Mouse (Mus musculus) ovary, postnatal 10 days (tissue): ENCODE data around the gene Noc3l.
A peak's percentile ranks its signal among the peaks of the same experiment; 100 is the strongest.

Experiments used
- DNase-seq: peaks from one replicate; pipeline ENCODE4 v3.0.0; 2022; ENCODE audit warnings: low spot score

Gene Noc3l

GRCm38 (mm10) chr19:38818766-38819426, at the start of gene Noc3l:
Gene Noc3l (minus strand): TSS chr19:38819237.
- DNase-seq = peak; percentile 94

DNA sequence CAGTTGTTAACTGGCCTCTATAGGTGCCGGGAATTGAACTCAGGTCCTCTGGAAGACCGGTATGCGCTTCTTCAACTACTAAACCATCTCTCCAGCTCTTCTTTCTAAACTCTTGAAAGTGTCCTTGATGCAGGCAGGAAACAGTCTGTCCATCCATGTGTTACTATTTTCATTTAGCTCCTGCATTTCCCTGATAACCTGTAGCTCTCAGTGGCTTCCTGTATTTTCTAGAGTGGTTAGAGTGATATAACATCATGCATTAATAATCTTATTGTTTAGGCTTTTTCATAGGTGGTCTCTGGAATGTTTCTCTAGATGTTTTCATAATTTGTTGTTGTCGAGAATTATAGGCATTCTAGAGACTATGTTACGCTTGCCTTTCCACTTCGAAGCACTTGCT, 43.5 kb upstream of the Noc3l start:
- no peak for DNase-seq

DNA sequence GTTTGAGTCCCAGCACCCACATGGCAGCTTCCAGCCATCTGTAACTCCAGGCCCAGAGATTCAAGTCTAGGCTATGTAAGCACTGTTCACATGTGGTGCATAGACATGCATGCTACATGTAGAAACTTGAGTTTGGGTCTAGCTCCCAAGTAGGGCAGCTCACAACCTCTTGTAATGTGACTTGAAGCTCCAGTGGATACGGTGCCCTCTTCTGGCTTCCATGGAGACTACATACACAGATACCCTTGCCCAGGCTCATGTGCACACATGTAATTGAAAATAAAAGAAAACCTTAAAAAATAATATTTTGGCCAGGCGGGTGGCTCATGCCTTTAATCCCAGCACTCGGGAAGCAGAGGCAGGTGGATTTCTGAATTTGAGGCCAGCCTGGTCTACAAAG, 39.2 kb upstream of the Noc3l start:
- DNase-seq = no peak

DNA sequence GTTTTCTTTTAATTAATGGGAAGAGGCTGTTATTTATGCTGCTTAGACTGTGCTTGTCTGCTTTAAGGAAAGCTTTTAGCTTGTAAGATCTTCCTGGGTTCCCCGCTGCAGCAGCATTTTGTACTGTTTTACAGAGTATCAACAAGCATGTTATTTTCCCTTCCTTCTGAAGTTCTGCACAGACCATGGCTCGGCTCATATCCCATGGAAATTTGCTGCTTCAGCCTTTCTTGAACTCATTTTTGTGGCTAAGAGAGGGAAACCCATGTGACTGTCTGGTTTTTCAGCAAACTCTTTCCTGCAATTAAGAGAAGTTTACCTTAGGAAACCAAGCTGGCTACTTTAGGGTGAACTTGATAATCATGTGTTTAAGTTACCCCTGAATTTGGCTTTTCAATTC, 27.3 kb upstream of the Noc3l start:
- no peak for DNase-seq

DNA sequence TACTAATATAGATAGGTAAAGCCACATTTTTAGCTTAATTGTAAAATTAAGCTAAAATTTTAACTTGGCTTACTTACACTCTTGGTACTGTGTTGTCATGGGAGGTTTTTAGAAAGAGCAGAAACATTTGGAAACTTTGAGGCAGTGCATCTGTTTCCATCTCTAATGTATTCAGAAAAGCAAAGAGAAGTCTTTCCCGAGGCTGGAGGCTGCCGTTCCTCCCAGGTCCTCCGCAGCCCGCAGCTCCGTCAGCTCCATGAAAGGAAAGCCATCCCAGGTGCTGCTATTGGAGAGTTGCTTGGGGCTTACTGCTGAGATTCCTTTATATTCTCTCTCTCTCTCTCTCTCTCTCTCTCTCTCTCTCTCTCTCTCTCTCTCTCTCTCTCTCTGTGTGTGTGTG, 25.8 kb upstream of the Noc3l start:
- DNase-seq = no peak

DNA sequence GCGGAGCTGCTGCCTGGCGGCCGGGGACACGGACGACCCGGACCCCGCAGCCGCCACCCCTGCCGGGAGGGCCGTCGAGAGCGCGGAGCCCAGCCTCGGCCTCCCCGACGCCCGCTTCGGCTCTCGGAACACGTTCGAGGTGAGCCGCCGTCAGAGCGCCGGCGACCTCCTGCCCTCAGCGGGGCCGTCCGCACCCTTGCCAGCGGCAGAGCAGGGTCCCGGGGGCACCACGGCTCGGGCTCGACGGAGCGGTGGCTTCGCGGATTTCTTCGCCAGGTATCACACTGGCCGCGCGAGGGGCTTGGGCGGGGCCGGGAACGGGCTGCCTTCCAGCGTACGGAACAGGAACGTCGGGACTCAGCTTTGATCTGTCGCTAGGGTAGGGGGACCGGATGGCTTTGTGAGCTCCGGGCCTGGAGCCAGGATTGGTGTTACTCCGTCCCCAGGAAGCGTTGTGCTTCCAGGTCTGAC, 18.2 kb upstream of the Noc3l start:
- peak; percentile 42 for DNase-seq

GRCm38 (mm10) chr19:38836438-38837170, 17.6 kb upstream of the Noc3l start, which contains the start of gene Tbc1d12:
Gene Tbc1d12 (plus strand): TSS chr19:38836579.
- DNase-seq = peak; percentile 87

- no peak for DNase-seq
Measured at GRCm38 (mm10) chr19:38836084-38836437, 17.0 kb upstream of the Noc3l start.

GRCm38 (mm10) chr19:38833224-38833623, 14.2 kb upstream of the Noc3l start:
- no peak for DNase-seq

DNA sequence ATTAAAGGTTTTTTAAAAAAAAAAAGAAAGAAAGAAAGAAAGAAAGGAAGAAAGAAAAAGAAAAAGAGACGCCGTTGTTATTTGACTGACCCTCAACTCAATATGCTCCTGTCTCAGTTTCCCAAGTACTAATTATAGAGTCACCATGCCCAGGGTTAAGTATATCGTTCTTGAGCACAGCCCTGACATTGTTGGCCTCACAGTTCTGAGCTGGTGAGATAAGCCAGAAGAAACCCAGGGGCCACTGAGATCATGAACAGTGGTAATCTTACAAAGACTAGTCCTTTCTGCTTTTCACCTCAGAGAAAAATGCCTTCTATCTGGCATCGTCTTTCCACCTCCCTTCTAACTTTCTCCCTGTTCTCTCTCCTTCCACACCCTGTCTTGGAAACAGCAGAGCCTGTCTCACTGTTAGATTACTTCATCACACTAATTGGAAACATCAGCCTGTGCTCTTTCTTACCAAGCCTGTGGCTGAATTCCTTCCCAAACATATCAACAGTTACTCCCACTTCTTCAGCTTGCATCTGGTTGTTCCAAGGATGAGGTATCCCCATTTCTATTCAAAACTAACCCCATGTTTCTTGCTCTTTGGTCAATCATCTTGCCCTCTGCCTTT, 1.3 kb upstream of the Noc3l start:
- DNase-seq = no peak

- no peak for DNase-seq
Measured at GRCm38 (mm10) chr19:38819427-38819802, 378 bp upstream of the Noc3l start.

GRCm38 (mm10) chr19:38818191-38818590, 846 bp downstream of the Noc3l start:
- DNase-seq = no peak

DNA sequence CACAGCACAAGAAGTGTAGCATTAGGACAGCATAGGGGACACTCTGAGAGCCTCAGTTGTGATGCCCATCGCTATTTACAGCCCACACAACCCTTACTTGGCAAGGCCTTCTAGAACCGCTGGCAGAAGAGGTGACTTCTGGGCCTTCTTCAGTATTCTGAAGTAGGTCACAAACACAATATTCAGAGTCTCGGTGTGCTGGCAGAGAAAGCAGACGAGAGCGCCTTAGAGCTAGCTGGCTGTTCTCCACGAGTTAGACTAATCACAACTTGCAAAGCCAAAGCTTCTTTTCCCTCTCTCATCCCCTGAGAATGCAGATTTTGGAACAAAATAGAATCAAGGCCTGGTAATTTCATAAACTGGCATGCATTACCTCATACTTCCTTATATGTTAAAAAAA, 20.2 kb downstream of the Noc3l start:
- no peak for DNase-seq

DNA sequence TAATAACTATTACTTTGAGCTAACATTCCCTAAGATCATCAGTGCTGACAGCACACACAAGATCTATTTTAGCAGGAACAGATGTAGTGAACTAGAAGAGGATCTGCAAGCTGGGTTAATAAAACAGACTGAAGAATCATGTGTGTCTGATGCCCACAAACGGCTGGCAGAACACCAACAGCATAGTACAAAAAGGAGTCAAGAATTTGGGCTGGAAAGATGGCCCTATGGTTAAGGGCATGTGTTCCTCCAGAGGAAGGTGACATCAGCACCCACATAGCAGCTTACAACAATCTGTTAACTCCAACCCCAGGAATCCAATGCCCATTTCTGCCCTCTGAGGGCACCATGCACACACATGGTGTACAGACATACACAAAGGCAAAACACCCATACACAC, 20.7 kb downstream of the Noc3l start:
- DNase-seq = no peak

- DNase-seq = no peak
Measured at GRCm38 (mm10) chr19:38796546-38796945, 22.5 kb downstream of the Noc3l start.

DNA sequence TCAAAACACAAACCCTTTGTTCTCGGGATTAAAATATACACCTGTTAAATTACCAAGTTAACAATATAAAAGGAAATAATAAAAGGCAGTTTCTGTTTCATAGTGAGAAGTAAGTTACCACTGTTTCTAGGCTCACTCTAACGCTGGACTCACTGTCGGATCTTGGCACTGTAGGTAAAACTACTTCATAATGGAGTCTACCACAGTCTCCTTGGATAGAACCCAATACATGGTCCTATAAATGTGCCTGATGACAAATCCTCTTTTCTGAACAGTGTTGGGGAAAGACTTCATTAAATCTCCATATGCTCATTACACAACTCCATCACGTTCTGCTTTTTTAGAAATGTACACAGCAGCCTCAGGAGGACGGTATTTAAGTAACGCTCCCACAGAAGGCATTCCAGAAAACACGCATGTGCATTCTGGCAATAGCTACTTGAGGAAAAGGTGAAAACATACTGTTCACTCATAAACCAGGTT, 25.4 kb downstream of the Noc3l start:
- no peak for DNase-seq

GRCm38 (mm10) chr19:38787756-38788155, 31.3 kb downstream of the Noc3l start:
- DNase-seq = no peak

GRCm38 (mm10) chr19:38783542-38783941, 35.5 kb downstream of the Noc3l start:
- DNase-seq = no peak

DNA sequence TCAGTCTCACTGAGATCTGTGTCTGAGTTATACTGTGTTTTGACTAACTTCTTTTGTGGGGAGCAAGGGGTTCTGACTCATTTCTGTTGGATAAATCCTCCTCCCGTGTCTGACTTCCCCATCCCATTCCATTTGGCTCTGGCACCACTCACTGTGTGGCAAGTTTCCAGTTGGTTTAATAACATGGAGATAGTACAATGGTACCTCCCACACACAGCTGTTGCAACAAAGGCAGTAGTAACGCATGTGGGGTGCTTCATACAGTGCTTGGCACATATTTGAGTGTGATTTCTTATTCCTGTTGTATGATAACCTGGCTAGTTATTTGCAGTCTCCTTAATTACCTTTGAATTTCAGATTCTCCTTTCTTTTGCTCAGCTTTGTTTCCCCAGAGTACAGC, 40.2 kb downstream of the Noc3l start:
- DNase-seq = no peak

GRCm38 (mm10) chr19:38775548-38775947, 43.5 kb downstream of the Noc3l start:
- peak; percentile 7 for DNase-seq

- DNase-seq = no peak
Measured at GRCm38 (mm10) chr19:38766306-38766705, 52.7 kb downstream of the Noc3l start.

- no peak for DNase-seq
Measured at GRCm38 (mm10) chr19:38760441-38760840, 58.6 kb downstream of the Noc3l start.
